Mouse (Mus musculus) small intestine, adult 2 months (tissue): ENCODE data around the gene Il2rb. TPM values are rescaled to one million over a fixed set of nuclear protein-coding genes. Genes with fewer than 3 reads are reported as not detected.

Experiments used
- H3K27ac ChIP-seq: fragments of 200-500 bp; 2 replicates; pipeline ENCODE4 v1.5.1; 2012; ENCODE audit warnings: low read depth, low read length, control low read depth, inconsistent platforms; ENCODE audit not compliant: insufficient read depth
- H3K27me3 ChIP-seq: fragments of 200-500 bp; 2 replicates; pipeline ENCODE4 v1.6.1; 2012; ENCODE audit warnings: mild to moderate bottlenecking, moderate library complexity, low read length, inconsistent platforms; ENCODE audit not compliant: control insufficient read depth, insufficient read depth
- H3K36me3 ChIP-seq: fragments of 200-500 bp; 2 replicates; pipeline ENCODE4 v1.6.1; 2012; ENCODE audit warnings: mild to moderate bottlenecking, low read length, control low read depth, inconsistent platforms; ENCODE audit not compliant: control insufficient read depth, insufficient read depth
- H3K4me1 ChIP-seq: fragments of 200-500 bp; 2 replicates; pipeline ENCODE4 v1.6.1; 2012; ENCODE audit warnings: low read length, inconsistent platforms, mixed read lengths; ENCODE audit not compliant: control insufficient read depth, insufficient read depth, insufficient read length
- H3K4me3 ChIP-seq: fragments of 200-500 bp; 2 replicates; pipeline ENCODE4 v1.5.1; 2012; ENCODE audit warnings: low read depth, mild to moderate bottlenecking, control low read depth, inconsistent platforms, low read length, moderate library complexity
- CTCF ChIP-seq: fragments of 200-500 bp; IDR thresholded peaks from 2 replicates; pipeline ENCODE4 v1.5.1; 2012; ENCODE audit warnings: low read depth, mild to moderate bottlenecking, control low read depth, inconsistent platforms, low read length, moderate library complexity, mixed read lengths; ENCODE audit not compliant: insufficient replicate concordance, insufficient read length; ENCODE audit errors: extremely low read depth
- POLR2A ChIP-seq: fragments of 200-500 bp; IDR thresholded peaks from 2 replicates; pipeline ENCODE4 v1.6.1; 2012; ENCODE audit warnings: low read depth, mild to moderate bottlenecking, control low read depth, inconsistent platforms, low read length, moderate library complexity
- WGBS: fragments of 180-500 bp; shearing (Covaris S2); methylation state at CpG from one replicate; pipeline ENCODE4 v1.1.7; 2018; 5-methylcytosine and 5-hydroxymethylcytosine counted together
- polyA plus RNA-seq: library from polyadenylated mRNA; depleted of rRNA; stranded (reverse); fragments of >200 nt; gene quantifications from 2 replicates; pipeline ENCODE4 v1.2.3, GENCODE M21; 2012; rRNA removed

Gene Il2rb
- polyA plus RNA-seq = 7.2 and 11.8 TPM in 2 replicates

- 77% methylated on average over 11 of the region's 11 CpGs for WGBS
- peak within 1 kb of the TSS; percentile 17; the same call in 1 of the 2 replicates for H3K27ac ChIP-seq
Measured at GRCm38 (mm10) chr15:78494968-78495406, at the start of gene Il2rb. TSS of gene Il2rb (minus strand) at chr15:78495271.

GRCm38 (mm10) chr15:78544561-78545001, 49.5 kb upstream of the Il2rb start, which contains the start of gene Sstr3:
TSS of gene Sstr3 (minus strand) at chr15:78544685.
- H3K4me3 ChIP-seq = no peak within 1 kb of the TSS
- 17% methylated on average over 14 of the region's 14 CpGs for WGBS
- H3K27me3 ChIP-seq = no peaks in the 10 kb centered on the region
- H3K27ac ChIP-seq = no peak within 1 kb of the TSS
- no peaks in the 10 kb centered on the region for H3K4me1 ChIP-seq
- TF ChIP-seq POLR2A (no peak), CTCF (no peak)
- H3K36me3 ChIP-seq = no peaks in the 10 kb centered on the region

More at GRCm38 (mm10) chr15:78494968-78495406, at the start of gene Il2rb:
- no peaks in the 10 kb centered on the region for H3K4me1 ChIP-seq
- no peaks in the 10 kb centered on the region for H3K27me3 ChIP-seq
- peak within 1 kb of the TSS; percentile 59 for H3K4me3 ChIP-seq
- TF ChIP-seq POLR2A (no peak), CTCF (no peak)
- no peaks in the 10 kb centered on the region for H3K36me3 ChIP-seq

DNA sequence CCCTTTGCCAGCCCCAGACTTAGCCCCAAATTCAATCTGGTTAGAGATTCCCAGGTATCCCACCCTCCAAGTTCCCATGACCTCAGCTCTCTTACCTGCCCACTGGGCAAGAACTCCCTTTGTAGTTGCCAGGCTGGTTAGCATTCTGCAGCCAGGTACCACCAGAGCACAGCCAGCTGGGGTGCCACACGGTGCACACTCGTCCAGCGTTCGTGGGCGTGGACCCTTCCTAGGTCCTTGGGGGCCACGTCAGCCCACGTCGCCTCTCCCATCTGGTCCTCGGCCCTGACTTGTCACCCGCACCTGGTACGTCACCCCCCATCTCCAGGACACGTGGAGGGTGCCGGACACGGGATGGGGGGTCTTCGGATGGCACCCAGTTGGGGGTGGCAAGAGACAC, 49.0 kb upstream of the Il2rb start:
- H3K27me3 ChIP-seq = no peaks in the 10 kb centered on the region
- no peaks in the 10 kb centered on the region for H3K4me1 ChIP-seq
- no peak overlapping the region for H3K4me3 ChIP-seq
- TF ChIP-seq POLR2A = no peak
- TF ChIP-seq CTCF = no peak
- H3K36me3 ChIP-seq = no peaks in the 10 kb centered on the region
- H3K27ac ChIP-seq = no peak overlapping the region
- WGBS = 85% methylated on average over 15 of the region's 15 CpGs

GRCm38 (mm10) chr15:78542767-78543303, 47.8 kb upstream of the Il2rb start:
- 37% methylated on average over 7 of the region's 7 CpGs for WGBS
- H3K27me3 ChIP-seq = no peaks in the 10 kb centered on the region
- H3K27ac ChIP-seq = no peak overlapping the region
- H3K4me3 ChIP-seq = no peak overlapping the region
- TF ChIP-seq POLR2A = no peak
- no peaks in the 10 kb centered on the region for H3K36me3 ChIP-seq
- H3K4me1 ChIP-seq = no peaks in the 10 kb centered on the region

GRCm38 (mm10) chr15:78542098-78542766, 47.2 kb upstream of the Il2rb start:
- WGBS = 22% methylated on average over 3 of the region's 3 CpGs
- no peaks in the 10 kb centered on the region for H3K27me3 ChIP-seq
- no peaks in the 10 kb centered on the region for H3K4me1 ChIP-seq
- H3K27ac ChIP-seq = no peak overlapping the region
- no peak overlapping the region for H3K4me3 ChIP-seq
- TF ChIP-seq CTCF (no peak), POLR2A (no peak)
- no peaks in the 10 kb centered on the region for H3K36me3 ChIP-seq

GRCm38 (mm10) chr15:78541606-78542005, 46.5 kb upstream of the Il2rb start:
- Histone ChIP-seq H3K4me1 (no peaks in the 10 kb centered on the region), H3K27ac (no peak overlapping the region), H3K4me3 (no peak overlapping the region), H3K27me3 (no peaks in the 10 kb centered on the region), H3K36me3 (no peaks in the 10 kb centered on the region)
- TF ChIP-seq CTCF (no peak), POLR2A (no peak)
- 14% methylated on average over 3 of the region's 3 CpGs for WGBS

DNA sequence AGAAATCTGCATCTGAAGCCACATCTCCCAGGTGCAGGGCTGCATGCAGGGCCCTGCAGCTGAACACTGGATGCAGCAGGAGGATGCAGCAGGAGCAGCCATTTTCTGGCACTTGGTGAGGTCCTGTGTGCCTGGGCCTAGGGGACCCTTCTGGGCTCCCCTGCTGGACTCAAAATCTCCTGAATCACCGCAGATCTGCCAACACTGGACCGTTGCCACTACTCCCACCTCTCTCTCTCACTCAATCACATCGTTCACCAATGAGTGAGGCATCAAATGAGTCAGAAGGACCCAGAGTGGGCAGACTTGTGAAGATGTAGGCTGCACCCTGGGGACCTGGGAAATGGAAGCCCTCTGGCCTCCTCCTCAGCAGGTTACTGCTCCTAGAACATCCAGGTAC, 46.0 kb upstream of the Il2rb start:
- Histone ChIP-seq H3K36me3 (no peaks in the 10 kb centered on the region), H3K27me3 (no peaks in the 10 kb centered on the region), H3K27ac (no peak overlapping the region), H3K4me3 (no peak overlapping the region), H3K4me1 (no peaks in the 10 kb centered on the region)
- 92% methylated on average over 3 of the region's 3 CpGs for WGBS
- TF ChIP-seq POLR2A (no peak), CTCF (no peak)
